Mouse (Mus musculus): Measurements from ENCODE around the gene Pop4. TPM values are rescaled to one million over a fixed set of nuclear protein-coding genes. Genes with fewer than 3 reads are reported as not detected.

The Pop4 gene
- polyA plus RNA-seq, 1 experiment from 2014 or later = 28.5 TPM

DNA sequence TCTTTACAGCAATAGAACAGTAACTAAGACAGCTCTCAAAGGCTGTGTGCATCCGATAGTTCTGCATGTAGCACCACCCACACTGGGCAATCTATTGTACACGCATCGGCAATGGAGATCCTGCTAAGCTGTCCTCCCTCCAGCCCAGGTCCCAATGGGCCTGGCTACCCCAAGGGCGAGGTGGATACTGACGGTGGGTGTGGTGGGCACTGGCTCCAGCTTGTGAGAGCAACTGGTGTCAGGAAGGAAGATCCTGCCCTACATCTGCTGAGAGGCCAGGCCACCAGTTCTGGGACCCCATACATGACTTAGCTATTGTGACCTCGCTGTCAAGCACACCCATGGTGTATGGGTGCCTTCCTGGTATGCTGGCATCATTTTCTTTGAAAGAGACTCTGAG is 55.5 kb downstream of the Pop4 start:
- Histone ChIP-seq H3K9me3 (ENCODE audit: low read length) (no peaks in the 10 kb centered on the region), H3K27me3 (replicated peaks; ENCODE audit: insufficient read depth, low read length) (no peaks in the 10 kb centered on the region), H3K9ac (replicated peaks; ENCODE audit: low read depth) (no peak overlapping the region), H3K27ac (ENCODE audit: low read length) (no peak overlapping the region), H3K36me3 (ENCODE audit: insufficient read depth, low read length) (no peaks in the 10 kb centered on the region), H3K4me2 (replicated peaks; ENCODE audit: low read depth, low read length) (no peak overlapping the region), H3K4me1 (ENCODE audit: insufficient read depth, low read depth, low read length) (no peaks in the 10 kb centered on the region), H3K4me3 (ENCODE audit: low read depth, low read length) (no peak overlapping the region)
- TF ChIP-seq EP300 (IDR thresholded peaks at IDR 0.05) (no peak), CTCF (IDR thresholded peaks at IDR 0.05) (no peak)
- WGBS = 90% methylated on average over 6 of the region's 6 CpGs
- no peak for DNase-seq (ENCODE audit: low spot score)
- no peak for ATAC-seq

DNA sequence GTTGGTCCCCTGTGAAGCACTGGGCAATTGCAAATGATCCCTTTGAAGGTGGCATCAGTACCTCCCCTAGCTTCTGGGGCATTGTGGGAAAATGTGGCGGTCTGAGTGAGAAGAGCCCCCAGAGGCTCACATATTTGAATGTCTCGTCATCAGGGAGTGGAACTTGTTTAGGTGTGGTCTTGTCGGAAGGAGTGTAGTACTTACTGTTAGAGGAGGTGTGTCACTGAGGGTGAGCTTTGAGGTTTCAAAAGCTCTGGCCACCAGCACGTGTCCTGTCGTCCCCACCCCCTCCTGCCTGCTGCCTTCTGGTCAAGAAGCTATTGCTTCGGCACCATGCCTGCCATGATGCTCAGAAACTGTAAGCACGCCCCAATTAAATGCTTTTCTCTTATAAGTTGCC is 55.9 kb downstream of the Pop4 start:
- Histone ChIP-seq H3K4me1 (ENCODE audit: insufficient read depth, low read depth, low read length) (no peaks in the 10 kb centered on the region), H3K4me2 (replicated peaks; ENCODE audit: low read depth, low read length) (no peak overlapping the region), H3K36me3 (ENCODE audit: insufficient read depth, low read length) (no peaks in the 10 kb centered on the region), H3K9ac (replicated peaks; ENCODE audit: low read depth) (no peak overlapping the region), H3K27me3 (replicated peaks; ENCODE audit: insufficient read depth, low read length) (no peaks in the 10 kb centered on the region), H3K9me3 (ENCODE audit: low read length) (no peaks in the 10 kb centered on the region), H3K27ac (ENCODE audit: low read length) (no peak overlapping the region), H3K4me3 (ENCODE audit: low read depth, low read length) (no peak overlapping the region)
- ATAC-seq (no peak), DNase-seq (ENCODE audit: low spot score) (no peak)
- TF ChIP-seq EP300 (IDR thresholded peaks at IDR 0.05) (no peak), CTCF (IDR thresholded peaks at IDR 0.05) (no peak)
- 72% methylated on average over 7 of the region's 7 CpGs for WGBS

DNA sequence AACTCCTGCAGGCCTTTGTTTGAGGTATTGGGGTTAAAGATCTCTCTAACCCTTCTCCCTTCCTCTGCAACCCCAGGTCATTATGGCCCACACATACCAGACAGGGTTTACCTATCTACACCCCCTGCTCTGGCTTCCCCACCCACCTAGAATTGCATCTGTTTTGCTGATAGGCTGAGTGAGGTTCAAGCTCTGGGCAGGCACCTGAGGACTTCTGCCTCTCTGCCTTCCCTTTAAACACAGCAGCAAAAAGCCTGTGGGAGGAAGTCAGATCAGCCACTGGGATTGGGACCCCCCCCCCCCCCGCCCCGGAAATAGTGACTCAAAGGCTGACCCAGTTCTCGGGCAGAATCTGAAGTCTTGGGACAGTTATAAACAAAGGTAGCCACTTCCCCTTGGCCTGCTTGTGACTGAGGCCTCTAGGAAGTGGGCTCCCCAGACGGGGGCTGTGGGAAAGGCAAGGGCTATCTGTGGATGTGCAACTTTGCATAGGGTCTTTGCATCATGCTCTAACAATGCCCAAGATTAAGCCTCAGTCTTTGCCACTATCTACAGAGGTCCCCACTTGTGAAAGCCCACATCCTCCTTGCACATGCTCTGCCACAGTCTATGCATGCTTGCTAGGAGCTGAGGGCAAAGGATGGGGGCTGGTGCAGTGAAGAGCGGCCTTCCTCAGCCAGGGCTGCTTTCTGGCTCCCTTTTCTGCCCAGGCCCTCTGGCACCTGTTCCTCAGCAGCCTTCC is 56.6 kb downstream of the Pop4 start:
- no peak for DNase-seq (ENCODE audit: low spot score)
- 45% methylated on average over 5 of the region's 5 CpGs for WGBS
- Histone ChIP-seq H3K4me1 (ENCODE audit: insufficient read depth, low read depth, low read length) (no peaks in the 10 kb centered on the region), H3K9me3 (ENCODE audit: low read length) (no peaks in the 10 kb centered on the region), H3K4me2 (replicated peaks; ENCODE audit: low read depth, low read length) (no peak overlapping the region), H3K27me3 (replicated peaks; ENCODE audit: insufficient read depth, low read length) (no peaks in the 10 kb centered on the region), H3K4me3 (ENCODE audit: low read depth, low read length) (no peak overlapping the region), H3K36me3 (ENCODE audit: insufficient read depth, low read length) (no peaks in the 10 kb centered on the region), H3K27ac (ENCODE audit: low read length) (no peak overlapping the region), H3K9ac (replicated peaks; ENCODE audit: low read depth) (no peak overlapping the region)
- no peak for ATAC-seq
- TF ChIP-seq EP300 (IDR thresholded peaks at IDR 0.05) = no peak
- TF ChIP-seq CTCF (IDR thresholded peaks at IDR 0.05) = no peak

DNA sequence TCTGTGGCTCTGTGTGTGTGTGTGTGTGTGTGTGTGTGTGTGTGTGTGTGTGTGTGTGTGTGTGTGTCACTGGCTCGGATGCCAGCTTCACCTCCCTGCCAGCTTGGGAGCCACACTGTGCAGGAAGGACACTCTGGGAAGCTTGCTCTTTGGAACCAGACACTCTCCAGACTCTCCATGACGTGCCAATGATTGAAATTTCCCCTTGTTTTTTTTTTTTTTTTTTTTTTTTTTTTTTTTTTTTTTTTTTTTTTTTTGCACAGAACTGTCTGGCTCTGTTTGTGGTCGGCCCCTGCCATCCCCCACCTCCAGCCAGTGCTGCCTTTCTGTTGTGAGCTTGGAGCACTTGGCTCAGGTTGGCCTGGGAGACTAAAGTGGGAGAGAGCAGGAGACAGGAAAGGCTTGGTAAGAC is 58.6 kb downstream of the Pop4 start:
- H3K27ac ChIP-seq (ENCODE audit: low read length) = no peak overlapping the region
- no peak overlapping the region for H3K9ac ChIP-seq (replicated peaks; ENCODE audit: low read depth)
- no peaks in the 10 kb centered on the region for H3K4me1 ChIP-seq (ENCODE audit: insufficient read depth, low read depth, low read length)
- TF ChIP-seq CTCF (IDR thresholded peaks at IDR 0.05) (no peak), EP300 (IDR thresholded peaks at IDR 0.05) (no peak)
- no peaks in the 10 kb centered on the region for H3K9me3 ChIP-seq (ENCODE audit: low read length)
- WGBS = 15% methylated on average over 3 of the region's 3 CpGs
- peak; percentile 14; the same call in 1 of the 2 replicates for ATAC-seq
- no peaks in the 10 kb centered on the region for H3K36me3 ChIP-seq (ENCODE audit: insufficient read depth, low read length)
- DNase-seq (ENCODE audit: low spot score) = peak; percentile 57
- H3K4me3 ChIP-seq (ENCODE audit: low read depth, low read length) = no peak overlapping the region
- H3K27me3 ChIP-seq (replicated peaks; ENCODE audit: insufficient read depth, low read length) = no peaks in the 10 kb centered on the region
- no peak overlapping the region for H3K4me2 ChIP-seq (replicated peaks; ENCODE audit: low read depth, low read length)

Other genes starting within 250 kb of the Pop4 start
- gene Uri1, start 247.9 kb downstream of the Pop4 start, polyA plus RNA-seq (2015; fragmentation: Nextera tagmentation; extraction: Ambion mirVana) = 32.8 and 33.9 TPM in 2 replicates
- gene Ccne1, start 163.9 kb downstream of the Pop4 start, polyA plus RNA-seq (2015; fragmentation: Nextera tagmentation; extraction: Ambion mirVana) = 2.9 and 3.6 TPM in 2 replicates
- gene 1600014C10Rik, start 88.2 kb downstream of the Pop4 start, polyA plus RNA-seq (2015; fragmentation: Nextera tagmentation; extraction: Ambion mirVana) = 15.0 and 16.0 TPM in 2 replicates
- 2.5 and 3.9 TPM in 2 replicates for gene Plekhf1, start 43.4 kb downstream of the Pop4 start, polyA plus RNA-seq (2015; fragmentation: Nextera tagmentation; extraction: Ambion mirVana)